Mouse (Mus musculus) heart, adult 2 months (tissue): Measurements from ENCODE around the gene Ulbp1. TPM values are rescaled to one million over a fixed set of nuclear protein-coding genes. Genes with fewer than 3 reads are reported as not detected.

Experiments used
- DNase-seq, 2 experiments: peaks; one replicate each; pipeline ENCODE4 v3.0.0; 2021
- H3K27ac ChIP-seq: fragments of 200-600 bp; 2 replicates; pipeline ENCODE4 v1.8.1; 2022
- H3K27me3 ChIP-seq: fragments of 200-500 bp; 2 replicates; pipeline ENCODE4 v1.6.1; 2012; ENCODE audit warnings: mild to moderate bottlenecking, low read length, inconsistent platforms, mixed read lengths; ENCODE audit not compliant: control insufficient read depth, insufficient read depth
- H3K36me3 ChIP-seq: fragments of 200-500 bp; 2 replicates; pipeline ENCODE4 v1.6.1; 2012; ENCODE audit warnings: low read length, inconsistent platforms; ENCODE audit not compliant: control insufficient read depth, insufficient read depth
- H3K4me1 ChIP-seq: fragments of 200-500 bp; 2 replicates; pipeline ENCODE4 v1.6.1; 2011; ENCODE audit warnings: low read length; ENCODE audit not compliant: control insufficient read depth, insufficient read depth
- H3K4me3 ChIP-seq: fragments of 200-600 bp; 2 replicates; pipeline ENCODE4 v1.8.1; 2022
- H3K79me2 ChIP-seq: fragments of 200-500 bp; replicated peaks from 2 replicates; pipeline ENCODE4 v1.6.1; 2012; ENCODE audit warnings: mild to moderate bottlenecking, inconsistent platforms, low read length, moderate library complexity, mixed read lengths; ENCODE audit not compliant: control insufficient read depth, insufficient read depth
- H3K9ac ChIP-seq: fragments of 200-500 bp; 2 replicates; pipeline ENCODE4 v1.6.1; 2012; ENCODE audit warnings: low read depth, mild to moderate bottlenecking, control low read depth, inconsistent platforms, low read length, mixed read lengths
- CTCF ChIP-seq: fragments of 200-600 bp; IDR thresholded peaks from 2 replicates; pipeline ENCODE4 v1.8.1; 2022; ENCODE audit warnings: antibody characterized with exemption, mild to moderate bottlenecking, moderate library complexity
- EP300 ChIP-seq: fragments of 200-500 bp; IDR thresholded peaks from 2 replicates; pipeline ENCODE4 v1.6.1; 2011; ENCODE audit warnings: low read depth, low read length, control low read depth; ENCODE audit not compliant: insufficient read depth
- POLR2A ChIP-seq: fragments of 200-500 bp; IDR thresholded peaks from 2 replicates; pipeline ENCODE4 v1.6.1; 2011; ENCODE audit warnings: mild to moderate bottlenecking, low read depth, low read length, control low read depth; ENCODE audit not compliant: insufficient read depth
- WGBS: fragments of 180-500 bp; shearing (Covaris S2); methylation state at CpG from one replicate; pipeline ENCODE4 v1.1.7; 2018; 5-methylcytosine and 5-hydroxymethylcytosine counted together
- intact Hi-C: fragments of 180-260 bp; cut with DNase I; formaldehyde crosslinking; loops from one replicate; pipeline ENCODE4 v1.15.1; 2025
- polyA plus RNA-seq: library from polyadenylated mRNA; depleted of rRNA; stranded (reverse); fragments of >200 nt; gene quantifications from 2 replicates; pipeline ENCODE4 v1.2.3, GENCODE M21; 2012; rRNA removed
- total RNA-seq, 2 experiments: library from RNA; stranded (reverse); gene quantifications; 2 replicates each; pipeline ENCODE4 v1.2.3; 2021

Gene Ulbp1
- total and polyA plus RNA-seq, 3 experiments, result 0.64 to 2.6 (median 2.3) TPM

DNA sequence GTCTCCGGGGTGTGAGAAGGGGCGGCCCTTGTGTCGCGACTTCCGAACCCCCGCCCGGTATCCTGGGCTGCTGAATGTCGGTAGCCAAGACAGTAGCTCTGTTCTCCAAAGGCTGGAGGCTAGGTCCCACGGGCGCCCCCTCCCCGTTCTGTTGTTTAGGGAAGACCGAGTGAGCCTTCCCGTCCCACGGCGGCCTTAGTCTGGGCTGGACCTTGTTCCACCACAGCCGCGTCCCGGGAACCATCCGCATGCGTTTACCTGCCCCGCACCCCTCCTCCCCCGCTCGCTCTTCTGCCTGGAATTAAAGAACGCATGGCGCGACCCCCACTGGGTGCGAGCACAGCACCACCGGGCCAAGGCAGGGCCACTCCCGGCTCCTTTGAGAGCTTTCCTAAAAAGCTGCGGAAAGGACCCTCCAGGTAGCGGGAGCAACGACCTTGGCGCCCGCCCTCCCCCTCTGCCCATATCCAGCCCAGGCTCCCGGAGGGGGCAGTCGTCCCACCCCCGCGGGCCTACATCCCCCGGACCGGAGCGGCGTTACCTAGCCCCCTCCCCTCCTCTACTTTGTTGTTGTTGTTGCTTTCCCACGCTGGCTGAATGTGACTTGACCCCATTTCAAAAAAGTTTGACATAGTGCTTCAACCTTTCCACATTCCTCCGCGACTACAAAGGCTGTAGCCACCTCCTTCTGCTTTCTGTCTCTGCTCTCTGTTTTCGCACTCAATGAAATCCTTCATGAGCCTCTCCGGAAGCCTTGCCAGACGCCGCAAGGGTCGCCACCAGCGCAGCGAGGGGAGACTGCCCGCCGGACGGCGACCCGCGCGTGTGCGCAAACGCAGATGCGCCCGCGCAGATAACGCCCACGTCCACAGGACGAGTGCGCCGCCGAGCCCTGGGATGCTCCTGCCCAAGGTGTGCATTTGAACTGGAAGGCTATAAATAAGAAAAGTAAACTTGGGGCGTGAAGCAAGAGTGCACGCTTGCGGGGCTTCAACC, 81.2 kb downstream of the Ulbp1 start:
- Histone ChIP-seq H3K27me3 (peaks cover 7% of the 10 kb centered on the region), H3K9ac (no peak overlapping the region), H3K36me3 (no peaks in the 10 kb centered on the region), H3K27ac (no peak overlapping the region), H3K79me2 (no peaks in the 10 kb centered on the region), H3K4me1 (no peaks in the 10 kb centered on the region), H3K4me3 (peak overlapping the region; percentile 45)
- peak in 1 of 2 experiments; percentile 21 for DNase-seq
- intact Hi-C loops, result no loop called here
- WGBS, result under 1% methylated on average over 73 of the region's 73 CpGs
- TF ChIP-seq EP300 (no peak), CTCF (no peak), POLR2A (no peak)

DNA sequence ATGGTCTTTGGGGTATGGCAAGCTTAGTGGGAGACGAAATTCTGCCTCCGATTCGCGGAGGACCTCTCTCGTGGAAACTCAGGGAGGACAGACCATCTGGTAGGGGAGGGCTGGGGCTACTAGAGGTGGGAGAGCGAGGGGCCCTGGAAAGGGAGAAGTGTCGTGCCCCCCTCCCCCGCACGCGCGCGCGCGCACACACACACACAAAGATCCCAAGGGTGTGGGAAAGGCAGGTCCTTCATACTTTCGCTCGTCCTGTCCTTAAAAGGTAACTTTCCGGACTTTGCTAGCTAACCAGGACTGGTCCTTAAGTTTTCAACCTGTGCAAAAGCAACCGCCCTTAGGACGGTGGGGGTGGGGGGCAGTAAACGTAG, 81.9 kb downstream of the Ulbp1 start:
- Histone ChIP-seq H3K36me3 (no peaks in the 10 kb centered on the region), H3K27me3 (peaks cover 7% of the 10 kb centered on the region), H3K79me2 (no peaks in the 10 kb centered on the region), H3K9ac (no peak overlapping the region), H3K4me3 (peak overlapping the region; percentile 45), H3K27ac (no peak overlapping the region), H3K4me1 (no peaks in the 10 kb centered on the region)
- intact Hi-C loops, result no loop called here
- peak; percentile 3 to 23 for DNase-seq
- under 1% methylated on average over 20 of the region's 20 CpGs for WGBS
- TF ChIP-seq EP300 (no peak), CTCF (no peak), POLR2A (no peak)

DNA sequence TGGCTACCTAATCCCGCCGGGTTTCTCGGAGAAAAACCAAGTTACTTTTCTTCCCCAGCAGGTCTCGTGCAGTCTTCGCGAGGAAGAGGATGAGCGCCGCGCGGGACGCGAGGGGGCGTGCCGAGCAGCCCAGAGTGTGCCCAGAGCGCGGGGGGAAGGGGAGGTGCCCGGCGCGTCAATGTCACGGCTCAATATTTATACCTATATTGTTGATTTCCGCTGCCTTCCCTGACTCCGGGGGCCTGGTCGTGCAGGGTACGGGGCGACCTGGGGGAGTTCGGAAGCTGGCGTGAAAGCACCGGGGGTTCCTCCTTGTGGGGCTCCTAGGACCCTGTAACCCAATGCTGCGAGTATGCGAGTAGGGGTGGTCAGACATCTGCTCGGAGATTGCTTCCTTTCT, 82.3 kb downstream of the Ulbp1 start:
- H3K9ac ChIP-seq, result peak overlapping the region; percentile 26; the same call in 1 of the 2 replicates
- WGBS, result under 1% methylated on average over 31 of the region's 31 CpGs
- no peaks in the 10 kb centered on the region for H3K4me1 ChIP-seq
- DNase-seq, result peak; percentile 17 to 28
- H3K4me3 ChIP-seq, result peak overlapping the region; percentile 45
- H3K36me3 ChIP-seq, result no peaks in the 10 kb centered on the region
- H3K27me3 ChIP-seq, result peaks cover 7% of the 10 kb centered on the region
- H3K79me2 ChIP-seq, result no peaks in the 10 kb centered on the region
- intact Hi-C loops, result no loop called here
- H3K27ac ChIP-seq, result no peak overlapping the region
- no peak for TF ChIP-seq EP300
- TF ChIP-seq POLR2A, result no peak
- no peak for TF ChIP-seq CTCF

Other genes with a start within 250 kb of the Ulbp1 start
- 1 to 10 TPM; 2.2 to 3.0 TPM for gene Lrp11, start 116.2 kb upstream of the Ulbp1 start, total RNA-seq
- 3.0 and 4.2 TPM in 2 replicates for gene Lrp11, start 116.2 kb upstream of the Ulbp1 start, polyA plus RNA-seq
- gene Nup43, start 193.9 kb upstream of the Ulbp1 start, total RNA-seq, result 1 to 10 TPM; 4.6 to 6.3 TPM
- 4.9 and 6.7 TPM in 2 replicates for gene Nup43, start 193.9 kb upstream of the Ulbp1 start, polyA plus RNA-seq
- 100 to 1,000 TPM in 1 of 2 experiments, 10 to 100 TPM in 1; 92.5 to 101 TPM for gene Pcmt1, start 207.5 kb upstream of the Ulbp1 start, total RNA-seq
- 35.3 and 61.6 TPM in 2 replicates for gene Pcmt1, start 207.5 kb upstream of the Ulbp1 start, polyA plus RNA-seq
- 10 to 100 TPM; 10.8 to 11.5 TPM for gene Lats1, start 207.6 kb upstream of the Ulbp1 start, total RNA-seq
- 5.5 and 9.9 TPM in 2 replicates for gene Lats1, start 207.6 kb upstream of the Ulbp1 start, polyA plus RNA-seq